Mouse (Mus musculus): ENCODE measurements around the gene Lama5. TPM values are rescaled to one million over a fixed set of nuclear protein-coding genes. Genes with fewer than 3 reads are reported as not detected.

The Lama5 gene
- polyA plus RNA-seq, 1 experiment from 2014 or later = 2.7 TPM

DNA sequence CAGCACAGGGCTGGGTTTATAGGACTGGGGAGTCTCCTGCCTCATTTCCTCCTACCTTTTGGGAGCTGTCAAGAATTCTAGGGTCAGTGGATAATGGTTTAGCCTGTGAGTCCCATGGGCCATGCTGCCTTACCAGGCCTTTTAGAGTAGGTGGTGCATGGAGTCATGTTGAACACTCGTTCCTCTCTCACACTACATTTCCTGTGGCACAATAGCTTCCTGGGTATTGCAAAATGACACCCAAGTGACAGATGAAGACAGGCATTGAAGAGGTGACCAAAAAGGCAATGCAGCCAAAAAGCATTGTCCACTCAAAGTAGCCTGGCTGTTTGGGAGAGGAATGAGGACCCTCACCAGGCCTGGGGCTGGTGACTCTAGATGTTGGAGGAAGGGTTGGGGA is 98.0 kb downstream of the Lama5 start:
- no peaks in the 10 kb centered on the region for H3K4me1 ChIP-seq (ENCODE audit: control insufficient read depth, insufficient read depth, low read length)
- peaks cover 7% of the 10 kb centered on the region; the same call in 1 of the 2 replicates for H3K36me3 ChIP-seq (ENCODE audit: control insufficient read depth, insufficient read depth, low read length)
- H3K9ac ChIP-seq (ENCODE audit: low read length) = no peak overlapping the region
- no peak for ATAC-seq
- no peak overlapping the region for H3K27ac ChIP-seq (ENCODE audit: low read depth, low read length)
- H3K4me2 ChIP-seq (ENCODE audit: low read length) = no peak overlapping the region
- H3K4me3 ChIP-seq (ENCODE audit: low read depth, low read length) = no peak overlapping the region
- WGBS = 62% methylated on average over 1 of the region's 1 CpGs
- no peaks in the 10 kb centered on the region for H3K9me3 ChIP-seq (replicated peaks; ENCODE audit: control insufficient read depth, low read length)
- H3K27me3 ChIP-seq (replicated peaks; ENCODE audit: control insufficient read depth, insufficient read depth, low read length) = no peaks in the 10 kb centered on the region
- no peak for DNase-seq (ENCODE audit: low spot score)

Small RNAs within 50 kb of the gene (microRNA-seq; reads per million reads assigned to microRNA genes)
- gene Mir3091 (not detected), gene Mir7005 (not detected)

Other genes with a start within 250 kb of the Lama5 start
- 4.3 and 5.8 TPM in 2 replicates for gene Taf4, start 249.2 kb downstream of the Lama5 start, polyA plus RNA-seq (2014; fragmentation: Nextera tagmentation; extraction: Ambion mirVana)
- 17.9 and 29.1 TPM in 2 replicates for gene Lsm14b, start 200.9 kb downstream of the Lama5 start, polyA plus RNA-seq (2014; fragmentation: Nextera tagmentation; extraction: Ambion mirVana)
- 584 and 804 TPM in 2 replicates for gene Psma7, start 183.4 kb downstream of the Lama5 start, polyA plus RNA-seq (2014; fragmentation: Nextera tagmentation; extraction: Ambion mirVana)
- gene Ss18l1, start 183.3 kb downstream of the Lama5 start, polyA plus RNA-seq (2014; fragmentation: Nextera tagmentation; extraction: Ambion mirVana) = 33.6 and 40.3 TPM in 2 replicates
- gene Mtg2, start 155.3 kb downstream of the Lama5 start, polyA plus RNA-seq (2014; fragmentation: Nextera tagmentation; extraction: Ambion mirVana) = 32.4 and 34.3 TPM in 2 replicates
- 2.1 and 2.2 TPM in 2 replicates for gene Hrh3, start 121.4 kb downstream of the Lama5 start, polyA plus RNA-seq (2014; fragmentation: Nextera tagmentation; extraction: Ambion mirVana)
- 59.9 and 66.0 TPM in 2 replicates for gene Osbpl2, start 106.6 kb downstream of the Lama5 start, polyA plus RNA-seq (2014; fragmentation: Nextera tagmentation; extraction: Ambion mirVana)
- 147 and 149 TPM in 2 replicates for gene Adrm1, start 54.4 kb downstream of the Lama5 start, polyA plus RNA-seq (2014; fragmentation: Nextera tagmentation; extraction: Ambion mirVana)
- gene Rps21, start 31.5 kb upstream of the Lama5 start, polyA plus RNA-seq (2014; fragmentation: Nextera tagmentation; extraction: Ambion mirVana) = 376 and 523 TPM in 2 replicates
- gene Cables2, start 47.6 kb upstream of the Lama5 start, polyA plus RNA-seq (2014; fragmentation: Nextera tagmentation; extraction: Ambion mirVana) = 14.5 and 15.0 TPM in 2 replicates
- gene Rbbp8nl, start 64.0 kb upstream of the Lama5 start, polyA plus RNA-seq (2014; fragmentation: Nextera tagmentation; extraction: Ambion mirVana) = not detected in 2 replicates
- gene Gata5, start 108.8 kb upstream of the Lama5 start, polyA plus RNA-seq (2014; fragmentation: Nextera tagmentation; extraction: Ambion mirVana) = not detected in 2 replicates
- 0.74 and 1.1 TPM in 2 replicates for gene Slco4a1, start 230.4 kb upstream of the Lama5 start, polyA plus RNA-seq (2014; fragmentation: Nextera tagmentation; extraction: Ambion mirVana)